Mouse (Mus musculus) kidney, postnatal 36 days (tissue): ENCODE data around the gene Meiob.
A peak's percentile ranks its signal among the peaks of the same experiment; 100 is the strongest.

Experiments
- DNase-seq, 2 experiments: peaks; one replicate each; pipeline ENCODE4 v3.0.0; 2021 to 2022; ENCODE audit warnings: mixed read lengths in 2 of 2

The Meiob gene

DNA sequence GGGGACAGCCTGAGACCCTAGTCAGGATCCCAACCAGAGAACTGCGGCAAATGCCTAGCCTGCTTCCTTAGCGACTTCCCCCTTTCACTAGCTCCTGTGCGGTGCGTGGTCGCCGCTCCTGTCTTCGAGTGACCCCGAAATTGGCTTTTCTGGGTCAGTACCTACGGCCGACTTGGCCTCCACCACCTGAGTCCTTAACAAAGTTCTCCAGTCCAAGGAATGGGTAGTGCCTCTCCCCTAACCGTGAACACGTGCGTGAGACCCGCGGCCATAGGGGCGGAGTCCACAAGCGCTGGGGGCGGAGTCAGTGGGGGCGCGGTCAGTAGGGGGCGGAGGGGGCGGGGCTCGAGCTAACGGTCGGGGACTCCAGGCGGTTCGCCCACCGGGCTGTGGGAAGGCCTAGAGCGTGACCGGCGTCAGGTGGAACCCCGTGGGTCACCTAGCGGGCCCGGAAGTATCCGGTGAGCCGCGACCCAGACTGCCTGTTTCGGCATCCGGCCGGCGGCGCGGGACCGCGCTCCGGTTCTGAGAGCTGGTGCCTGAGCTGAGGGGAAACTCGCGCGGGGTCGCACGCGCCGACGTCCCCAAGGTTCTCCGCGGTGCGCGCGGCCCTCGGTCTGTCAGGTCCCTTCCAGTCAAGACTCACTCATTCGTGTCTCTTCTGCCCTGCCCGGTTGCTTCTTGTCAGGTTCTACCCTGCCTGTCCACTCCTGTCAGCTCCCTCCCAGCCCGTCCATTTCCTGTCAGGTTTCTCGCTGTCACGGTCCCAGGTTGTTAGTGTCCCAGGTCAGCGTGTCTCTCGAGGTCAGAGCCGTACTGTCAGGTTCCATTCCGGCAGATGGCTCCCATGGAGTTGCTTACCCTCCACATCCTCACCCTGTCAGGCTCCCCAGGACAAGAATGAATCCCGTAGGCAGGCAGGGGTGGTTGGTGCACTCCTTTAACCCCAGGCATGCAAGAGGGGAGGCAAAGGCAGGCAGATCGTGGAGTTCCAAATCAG is at the start of gene Meiob:
TSS of gene Meiob (plus strand) at position 338 of the 1,000 bp plus-strand sequence.
- DNase-seq = peak; percentile 79 to 91

GRCm38 (mm10) chr17:24757394-24757793 is 46.7 kb upstream of the Meiob start:
- DNase-seq = no peak

DNA sequence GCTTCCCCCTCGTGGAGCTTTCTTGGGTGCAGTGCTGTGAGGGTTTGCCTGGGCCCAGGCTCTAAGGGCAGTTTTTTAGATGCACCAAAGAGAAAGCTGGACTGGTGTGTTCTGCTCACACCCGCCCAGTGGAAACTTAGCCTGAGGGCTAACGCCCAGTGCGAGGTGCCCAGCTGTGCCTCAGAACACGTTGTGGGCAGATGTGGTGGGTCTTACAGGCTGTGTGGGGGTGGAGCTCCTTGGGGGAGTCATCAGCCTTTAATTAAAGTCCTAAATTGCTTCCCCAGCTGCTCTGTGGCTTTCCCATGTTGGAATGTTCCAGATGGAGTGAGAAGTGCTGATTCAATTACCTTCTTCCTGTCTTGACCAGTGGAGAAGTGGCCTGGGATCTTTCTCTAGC is 43.0 kb upstream of the Meiob start:
- no peak for DNase-seq

- no peak for DNase-seq
These were observed 38.8 kb upstream of the Meiob start for GRCm38 (mm10) chr17:24765016-24765905.

DNA sequence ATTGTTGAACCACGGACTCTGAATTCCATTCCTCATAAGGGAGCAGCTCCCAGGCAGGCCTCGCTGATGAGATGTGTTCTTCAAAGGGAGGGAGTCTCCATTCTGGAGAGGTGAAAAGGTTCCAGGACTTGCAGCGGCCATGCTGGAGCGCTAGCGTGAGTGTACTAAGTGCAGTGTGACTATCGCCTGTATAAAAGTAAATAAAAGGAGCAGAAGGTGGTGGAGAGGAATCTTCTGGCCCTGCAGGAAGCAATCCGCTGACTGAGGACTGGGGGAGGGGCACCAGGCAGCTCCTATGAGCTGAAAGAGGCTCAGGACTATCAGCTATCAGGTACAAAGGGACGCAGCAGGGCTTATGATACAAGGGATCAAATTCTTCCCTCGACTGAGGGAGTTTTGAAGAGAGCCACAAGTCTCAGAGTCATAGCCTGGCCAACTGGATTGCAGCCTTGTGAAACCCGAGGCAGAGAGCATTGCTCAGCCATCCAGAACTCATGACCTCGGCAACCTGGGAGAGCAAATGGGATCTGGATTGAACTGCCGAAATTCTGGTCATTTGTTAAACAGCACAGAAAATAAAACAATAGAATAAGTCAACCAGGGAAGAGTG is 37.7 kb upstream of the Meiob start:
- DNase-seq = peak; percentile 62 to 72

GRCm38 (mm10) chr17:24769146-24769545 is 34.9 kb upstream of the Meiob start:
- DNase-seq = no peak

GRCm38 (mm10) chr17:24773241-24773640 is 30.8 kb upstream of the Meiob start:
- no peak for DNase-seq

GRCm38 (mm10) chr17:24775173-24775572 is 28.9 kb upstream of the Meiob start:
- DNase-seq = no peak

GRCm38 (mm10) chr17:24777073-24777472 is 27.0 kb upstream of the Meiob start:
- no peak for DNase-seq

GRCm38 (mm10) chr17:24780821-24781220 is 23.3 kb upstream of the Meiob start:
- DNase-seq = no peak

GRCm38 (mm10) chr17:24792190-24792589 is 11.9 kb upstream of the Meiob start:
- peak in 1 of 2 experiments; percentile 7 for DNase-seq

DNA sequence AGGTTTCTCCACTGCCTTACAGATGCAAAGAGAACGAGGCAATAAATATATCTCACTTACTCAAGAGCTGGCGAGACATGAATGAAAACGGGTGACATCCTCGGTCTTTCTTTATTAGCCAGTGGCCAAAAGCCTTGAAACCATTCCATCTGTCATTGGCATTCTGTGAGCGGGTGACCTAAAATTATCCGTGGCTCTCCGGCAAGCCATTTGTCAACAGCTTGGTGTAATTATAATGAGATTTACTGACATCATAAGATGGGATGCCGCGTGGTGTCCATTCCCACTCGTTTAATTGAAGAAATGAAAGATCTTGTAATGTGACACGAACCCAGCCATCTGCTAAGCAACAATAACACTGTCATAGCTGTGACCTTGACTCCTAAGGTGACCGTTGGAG is 9.3 kb upstream of the Meiob start:
- no peak for DNase-seq

- DNase-seq = no peak
These were observed 7.1 kb upstream of the Meiob start for GRCm38 (mm10) chr17:24796969-24797368.

GRCm38 (mm10) chr17:24798229-24798628 is 5.9 kb upstream of the Meiob start:
- DNase-seq = no peak

DNA sequence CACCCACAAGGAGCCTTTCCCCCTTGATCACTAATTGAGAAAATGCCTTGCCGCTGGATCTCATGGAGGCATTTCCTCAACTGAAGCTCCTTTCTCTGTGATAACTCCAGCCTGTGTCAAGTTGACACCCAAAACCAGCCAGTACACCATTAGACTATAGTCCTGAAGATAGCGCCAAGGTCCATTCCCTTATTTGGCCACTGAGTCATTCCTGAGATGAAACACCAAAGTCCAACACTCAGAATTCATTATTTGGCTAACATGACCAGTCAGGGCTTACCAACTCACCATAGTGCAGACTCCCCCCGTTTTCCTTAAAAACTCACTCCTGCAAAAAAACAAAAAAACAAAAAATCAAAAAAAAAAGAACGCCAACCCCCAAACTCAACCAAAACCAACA is 4.6 kb upstream of the Meiob start:
- peak in 1 of 2 experiments; percentile 12 for DNase-seq

- no peak for DNase-seq
These were observed 3.6 kb upstream of the Meiob start for GRCm38 (mm10) chr17:24800524-24800923.

- DNase-seq = no peak
These were observed 7.1 kb downstream of the Meiob start for GRCm38 (mm10) chr17:24811211-24811610.

DNA sequence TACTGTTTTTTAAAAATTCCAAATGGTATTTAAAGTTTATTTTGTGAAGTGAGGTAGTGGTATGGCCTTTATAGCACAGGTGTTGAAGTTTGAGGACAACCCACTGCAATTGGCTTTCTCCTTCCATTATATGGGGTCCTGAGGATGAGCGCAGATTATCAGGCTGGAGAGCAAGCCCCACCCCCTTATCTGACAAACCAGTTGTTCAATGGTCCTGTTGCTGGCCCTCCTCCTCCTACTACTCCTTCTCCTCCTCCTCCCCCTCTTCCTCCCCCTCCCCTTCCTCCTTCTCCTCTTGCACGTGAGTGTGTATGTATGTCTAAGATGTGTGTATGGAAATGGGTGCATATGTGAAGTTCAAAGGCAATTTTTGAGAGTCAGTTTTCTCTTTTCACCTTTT is 8.1 kb downstream of the Meiob start:
- no peak for DNase-seq

DNA sequence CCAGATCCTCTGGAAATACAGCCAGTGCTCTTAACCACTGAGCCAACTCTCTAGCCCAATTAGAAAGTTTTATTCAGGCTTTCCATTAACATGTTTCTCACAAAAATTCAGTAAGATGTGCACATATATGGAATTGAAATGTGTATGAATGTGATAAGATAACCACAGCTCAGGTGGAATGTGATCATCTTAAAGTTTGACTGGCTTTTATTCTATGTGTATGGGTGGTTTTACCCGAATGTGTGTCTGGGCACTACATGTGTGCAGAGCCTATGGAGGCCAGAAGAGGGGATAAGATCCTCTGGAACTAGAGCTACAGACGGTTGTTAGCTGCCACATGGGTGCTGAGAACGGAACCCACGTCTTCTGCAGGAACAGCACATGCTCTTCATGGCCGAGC is 11.2 kb downstream of the Meiob start:
- no peak for DNase-seq

GRCm38 (mm10) chr17:24817503-24817902 is 13.4 kb downstream of the Meiob start:
- DNase-seq = peak; percentile 10 to 12

DNA sequence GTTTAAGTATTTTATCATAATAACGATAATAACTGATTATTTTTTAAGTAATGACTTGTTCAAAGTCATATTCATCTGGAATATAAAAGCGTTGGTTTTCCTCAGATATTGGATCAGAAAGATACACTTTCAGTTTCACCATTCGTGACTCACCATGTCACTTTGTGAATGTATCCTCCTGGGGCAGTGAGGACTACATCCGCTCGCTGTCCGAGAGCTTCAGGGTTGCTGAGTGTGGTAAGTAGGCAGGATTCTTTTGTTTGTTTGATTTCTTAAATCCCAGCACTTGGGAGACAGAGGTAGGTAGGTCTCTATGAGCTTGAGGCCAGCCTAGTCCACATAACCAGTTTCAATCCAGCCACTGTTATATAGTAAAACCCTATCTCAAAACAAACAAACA is 14.1 kb downstream of the Meiob start:
- DNase-seq = peak in 1 of 2 experiments; percentile 20

DNA sequence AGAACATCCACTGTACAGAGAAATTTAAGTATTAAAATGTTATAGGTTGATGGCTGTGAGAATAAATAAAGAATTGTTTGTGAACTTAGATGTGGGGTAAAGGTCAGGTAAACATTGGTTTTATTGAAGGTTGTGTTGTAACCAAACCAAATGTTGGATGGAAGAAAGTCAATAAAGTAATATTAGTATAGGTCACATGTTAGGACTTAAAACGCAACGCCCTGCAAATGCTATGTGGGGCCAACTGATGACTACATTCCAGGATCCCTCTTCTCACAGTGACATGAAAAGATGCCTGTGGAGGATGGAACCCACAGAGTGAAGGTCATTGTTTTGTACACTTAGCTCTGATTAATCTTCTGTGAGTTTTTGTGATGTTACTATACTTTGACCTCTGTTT is 15.4 kb downstream of the Meiob start:
- no peak for DNase-seq
